Mouse (Mus musculus) liver, postnatal 0 days (tissue): ENCODE measurements around the gene Ampd1.

Experiments
- CTCF ChIP-seq: sonication (generic); IDR thresholded peaks from 2 replicates; pipeline ENCODE4 v1.5.1; 2016; ENCODE audit warnings: antibody characterized with exemption, low read depth
- EP300 ChIP-seq: IDR thresholded peaks from 2 replicates; pipeline ENCODE4 v1.6.1; 2016; ENCODE audit warnings: antibody characterized with exemption, low read depth, mild to moderate bottlenecking

GRCm38 (mm10) chr3:103073771-103074170 lies at the start of gene Ampd1:
- no peak for TF ChIP-seq CTCF
- TF ChIP-seq EP300: no peak
